Mouse (Mus musculus) midbrain, embryonic 11.5 days (tissue): ENCODE data around the gene Macf1. TPM values are rescaled to one million over a fixed set of nuclear protein-coding genes. Genes with fewer than 3 reads are reported as not detected.

ENCODE experiments used
- ATAC-seq: fragments of 200-750 bp; cut with Nextera tagmentation; 2 replicates; pipeline ENCODE4 v1.8.0; 2017; ENCODE audit warnings: moderate TSS enrichment, moderate library complexity; ENCODE audit not compliant: low FRiP score
- DNase-seq: peaks from one replicate; pipeline ENCODE4 v3.0.0; 2015; ENCODE audit warnings: low spot score; ENCODE audit errors: missing footprints
- H3K27ac ChIP-seq: fragments of 300-500 bp; sonication (generic); 2 replicates; pipeline ENCODE4 v1.5.1; 2014; ENCODE audit warnings: low read depth, low read length
- H3K27me3 ChIP-seq: fragments of 300-500 bp; sonication (generic); 2 replicates; pipeline ENCODE4 v1.6.1; 2014; ENCODE audit warnings: mild to moderate bottlenecking, low read length, moderate library complexity, mixed read lengths; ENCODE audit not compliant: control insufficient read depth, insufficient read depth
- H3K36me3 ChIP-seq: fragments of 300-500 bp; sonication (generic); 2 replicates; pipeline ENCODE4 v1.6.1; 2014; ENCODE audit warnings: mild to moderate bottlenecking, low read length, moderate library complexity, mixed read lengths; ENCODE audit not compliant: control insufficient read depth, insufficient read depth
- H3K4me1 ChIP-seq: fragments of 300-500 bp; sonication (generic); 2 replicates; pipeline ENCODE4 v1.6.1; 2014; ENCODE audit warnings: low read length; ENCODE audit not compliant: control insufficient read depth, insufficient read depth
- H3K4me2 ChIP-seq: fragments of 300-500 bp; sonication (generic); 2 replicates; pipeline ENCODE4 v1.6.1; 2014; ENCODE audit warnings: mild to moderate bottlenecking, moderate library complexity
- H3K4me3 ChIP-seq: fragments of 300-500 bp; sonication (generic); 2 replicates; pipeline ENCODE4 v1.5.1; 2014; ENCODE audit warnings: low read depth, low read length
- H3K9ac ChIP-seq: fragments of 300-500 bp; sonication (generic); 2 replicates; pipeline ENCODE4 v1.6.1; 2014; ENCODE audit warnings: low read length
- H3K9me3 ChIP-seq: fragments of 300-500 bp; sonication (generic); 2 replicates; pipeline ENCODE4 v1.6.1; 2016; ENCODE audit warnings: low read length; ENCODE audit not compliant: control insufficient read depth
- WGBS: fragments of 180-500 bp; shearing (Covaris S2); extraction: QIAGEN DNeasy Blood & Tissue Kit; methylation state at CpG from one replicate; pipeline ENCODE4 v1.1.7; 2014; 5-methylcytosine and 5-hydroxymethylcytosine counted together
- polyA plus RNA-seq: library from polyadenylated mRNA; unstranded; fragments of >200 nt; fragmentation: Nextera tagmentation; extraction: Ambion mirVana; gene quantifications from 2 replicates; pipeline ENCODE4 v1.2.1, GENCODE M21; 2014

Gene Macf1
- polyA plus RNA-seq, 1 experiment from 2014 or later = 74.6 TPM

DNA sequence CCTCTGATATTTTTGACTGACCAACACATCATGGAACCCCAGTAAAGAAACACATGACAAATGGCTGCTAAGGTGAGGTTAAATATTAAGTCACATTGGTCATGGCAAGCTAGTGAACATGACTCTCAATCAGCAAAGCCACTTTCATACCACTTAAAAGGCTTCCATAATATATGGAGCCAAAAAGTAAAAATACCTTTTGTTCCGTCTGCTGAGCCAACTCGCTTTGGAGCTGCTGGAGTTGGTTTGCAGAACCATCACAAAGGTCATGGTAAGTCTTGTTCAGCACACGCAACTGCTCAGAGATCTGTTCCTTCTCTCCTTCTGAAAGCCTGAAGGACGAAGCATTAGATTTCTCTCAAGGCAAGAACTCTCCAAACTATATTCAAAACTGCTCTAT is 204.2 kb downstream of the Macf1 start:
- Histone ChIP-seq H3K9me3 (no peaks in the 10 kb centered on the region), H3K27ac (no peak overlapping the region), H3K4me2 (no peak overlapping the region), H3K4me3 (no peak overlapping the region), H3K36me3 (peaks cover 9% of the 10 kb centered on the region), H3K9ac (no peak overlapping the region), H3K4me1 (no peaks in the 10 kb centered on the region), H3K27me3 (no peaks in the 10 kb centered on the region)
- no peak for DNase-seq
- ATAC-seq = no peak
- WGBS = 92% methylated on average over 4 of the region's 4 CpGs

DNA sequence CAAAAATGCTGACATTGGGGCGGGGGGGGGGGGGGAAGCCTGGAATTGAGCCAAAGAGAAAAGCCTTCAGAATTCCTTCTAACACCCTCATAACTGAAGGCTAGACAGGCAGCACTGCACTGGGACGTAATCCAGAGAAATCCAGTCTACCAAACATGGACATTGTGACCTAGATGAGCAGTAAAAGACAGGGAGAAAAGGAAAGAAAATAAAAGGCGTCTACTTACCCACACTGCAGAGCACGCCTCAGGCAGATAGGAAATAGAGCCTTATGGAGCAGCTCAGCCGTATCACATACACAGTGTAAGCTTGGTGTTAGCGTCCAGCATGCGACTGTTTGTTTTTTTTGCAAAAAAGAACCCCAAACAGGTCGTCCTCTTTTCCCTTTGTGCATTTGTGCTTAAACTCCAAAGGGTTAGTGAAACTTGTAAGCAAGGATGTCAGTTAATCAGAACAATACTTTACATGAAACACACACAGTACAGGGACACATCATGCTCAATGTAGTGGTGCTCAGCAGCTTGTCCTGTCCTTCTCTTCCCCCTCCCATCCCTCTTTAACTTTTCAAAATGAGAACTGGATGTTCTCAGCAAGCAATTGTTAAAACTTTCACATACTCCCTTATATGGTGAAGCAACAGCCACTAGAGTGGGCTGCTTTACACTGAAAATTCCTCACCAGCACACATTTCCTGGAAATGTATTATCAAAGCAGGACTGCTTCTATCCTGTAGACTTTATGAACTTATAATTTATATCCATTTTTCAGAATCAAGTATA is 205.3 kb downstream of the Macf1 start:
- Histone ChIP-seq H3K27ac (no peak overlapping the region), H3K36me3 (peaks cover 9% of the 10 kb centered on the region), H3K4me1 (no peaks in the 10 kb centered on the region), H3K4me3 (no peak overlapping the region), H3K27me3 (no peaks in the 10 kb centered on the region), H3K9ac (no peak overlapping the region), H3K4me2 (no peak overlapping the region), H3K9me3 (no peaks in the 10 kb centered on the region)
- 87% methylated on average over 8 of the region's 8 CpGs for WGBS
- no peak for ATAC-seq
- no peak for DNase-seq

DNA sequence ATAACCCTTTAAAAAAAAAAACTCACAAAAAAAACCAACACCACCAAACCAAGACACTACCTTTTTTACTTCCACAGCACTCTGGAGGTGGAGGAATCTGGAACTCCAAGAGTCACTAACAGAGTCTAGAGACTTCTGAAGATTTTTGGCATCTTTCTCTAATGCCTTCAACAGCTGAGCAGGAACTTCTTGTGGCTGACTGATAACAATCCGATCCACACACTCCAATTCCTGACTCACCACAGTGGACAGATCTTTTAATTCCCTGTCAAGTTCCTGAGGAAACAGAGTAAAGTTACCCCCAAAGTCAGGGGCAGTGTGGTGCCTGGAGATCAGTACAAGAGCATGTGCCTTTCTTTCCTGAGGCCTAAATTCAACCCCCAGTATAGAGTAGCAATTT is 218.4 kb downstream of the Macf1 start:
- no peaks in the 10 kb centered on the region for H3K4me1 ChIP-seq
- H3K36me3 ChIP-seq = 0 out of 2 replicates have a peak, but pooled peaks cover 2% of the 10 kb centered on the region
- 95% methylated on average over 1 of the region's 1 CpGs for WGBS

DNA sequence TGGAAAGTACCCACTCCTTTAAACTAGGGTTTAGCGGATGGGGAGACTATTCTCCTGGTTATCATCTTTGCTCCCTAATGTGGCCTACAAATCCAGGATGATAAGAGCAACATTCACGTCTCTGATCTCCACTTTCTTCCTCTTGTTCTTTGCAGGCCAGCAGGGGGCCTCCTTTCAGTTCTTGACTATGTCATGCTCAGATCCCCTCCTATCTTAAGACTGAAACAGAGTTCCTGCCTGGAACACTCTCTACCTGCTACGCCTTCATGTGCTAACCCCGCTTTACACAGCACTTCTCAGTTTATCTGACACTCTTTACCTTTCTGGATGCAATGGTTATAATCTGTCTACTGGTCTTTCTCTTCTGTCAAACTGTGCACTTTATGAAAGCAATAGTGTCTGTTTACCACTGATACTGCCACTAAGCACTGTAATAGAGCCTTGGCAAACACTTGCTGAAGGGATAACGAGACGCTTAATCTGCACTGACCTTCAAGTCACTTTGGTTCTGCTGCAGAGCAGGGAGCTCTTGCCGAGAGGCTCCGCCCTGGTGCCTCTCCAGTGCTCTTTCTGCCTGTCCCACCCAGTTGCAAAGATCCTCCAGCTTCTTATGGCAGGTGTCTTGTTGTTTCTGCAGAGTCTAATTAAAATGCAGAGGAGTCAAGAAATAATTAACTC is 223.4 kb downstream of the Macf1 start:
- WGBS = 81% methylated on average over 8 of the region's 8 CpGs
- ATAC-seq (no peak), DNase-seq (no peak)
- no peak overlapping the region for H3K4me3 ChIP-seq
- no peaks in the 10 kb centered on the region for H3K4me1 ChIP-seq
- H3K9me3 ChIP-seq = no peaks in the 10 kb centered on the region
- no peak overlapping the region for H3K4me2 ChIP-seq
- no peak overlapping the region for H3K27ac ChIP-seq
- no peak overlapping the region for H3K9ac ChIP-seq
- H3K36me3 ChIP-seq = peaks cover 14% of the 10 kb centered on the region; the same call in 1 of the 2 replicates
- H3K27me3 ChIP-seq = no peaks in the 10 kb centered on the region

More for the DNA sequence above, 218.4 kb downstream of the Macf1 start:
- H3K4me2 ChIP-seq = no peak overlapping the region
- no peak overlapping the region for H3K27ac ChIP-seq
- ATAC-seq (no peak), DNase-seq (no peak)
- H3K9ac ChIP-seq = no peak overlapping the region
- no peaks in the 10 kb centered on the region for H3K27me3 ChIP-seq
- H3K4me3 ChIP-seq = no peak overlapping the region
- no peaks in the 10 kb centered on the region for H3K9me3 ChIP-seq

DNA sequence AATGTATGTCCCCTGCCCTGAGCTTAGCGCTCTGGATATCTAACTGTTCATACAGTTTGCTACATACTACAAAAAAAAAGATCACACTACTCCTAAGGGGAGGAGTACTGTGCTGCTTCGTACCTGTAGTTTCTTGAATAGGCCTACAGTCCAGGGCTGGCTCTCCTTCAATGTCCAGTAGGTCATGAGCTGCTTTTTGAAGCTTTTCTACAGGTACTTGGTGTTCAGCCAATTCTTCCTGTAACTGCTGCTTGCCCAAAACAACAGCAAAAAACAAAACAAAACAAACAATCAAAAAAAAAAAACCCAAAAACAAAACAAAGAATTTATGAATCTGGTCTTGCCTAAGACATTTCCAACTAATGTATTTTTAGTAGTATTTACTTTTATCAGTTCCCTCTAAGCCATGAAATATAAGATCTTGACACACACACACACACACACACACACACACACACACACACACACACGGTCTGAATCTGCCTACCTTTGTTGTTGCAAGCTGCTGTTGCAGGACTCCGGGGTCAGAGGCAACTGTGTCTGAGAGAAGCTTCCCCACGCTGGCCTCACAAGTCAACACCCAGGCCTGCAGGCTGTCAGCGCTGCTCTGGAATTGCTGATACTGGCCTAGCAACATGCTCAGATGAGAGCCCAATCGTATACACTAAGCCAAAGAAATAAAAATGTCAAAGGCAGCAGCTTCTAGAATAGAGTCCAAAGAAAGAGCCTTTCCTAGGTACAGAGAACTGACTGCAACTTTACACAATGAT is 229.1 kb downstream of the Macf1 start:
- H3K4me3 ChIP-seq = no peak overlapping the region

DNA sequence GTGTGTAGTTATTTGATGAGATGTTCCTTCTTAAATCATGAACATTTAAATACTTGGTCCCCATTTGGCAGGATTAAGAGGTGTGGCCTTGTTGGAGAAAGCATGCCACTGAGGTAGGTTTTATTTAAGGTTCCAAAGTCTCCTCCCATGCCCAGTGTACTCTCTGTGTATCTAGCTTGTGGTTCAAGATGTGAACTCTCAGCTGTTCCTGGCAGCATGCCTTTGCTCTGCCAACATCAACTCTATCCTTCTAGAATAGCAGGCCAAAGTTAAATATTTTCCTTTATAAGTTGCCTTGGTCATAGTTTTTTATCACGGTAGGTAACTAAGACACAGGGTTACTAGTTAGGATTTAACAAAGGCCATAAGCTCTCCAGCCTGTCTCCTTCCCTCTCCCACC is 230.4 kb downstream of the Macf1 start:
- Histone ChIP-seq H3K36me3 (peaks cover 40% of the 10 kb centered on the region), H3K4me2 (no peak overlapping the region), H3K9ac (no peak overlapping the region), H3K4me1 (no peaks in the 10 kb centered on the region), H3K9me3 (no peaks in the 10 kb centered on the region), H3K27me3 (no peaks in the 10 kb centered on the region), H3K27ac (no peak overlapping the region), H3K4me3 (no peak overlapping the region)
- 95% methylated on average over 1 of the region's 1 CpGs for WGBS
- ATAC-seq = no peak
- DNase-seq = no peak

More for the DNA sequence above, 229.1 kb downstream of the Macf1 start:
- H3K9me3 ChIP-seq = no peaks in the 10 kb centered on the region
- no peak overlapping the region for H3K27ac ChIP-seq
- peaks cover 36% of the 10 kb centered on the region for H3K36me3 ChIP-seq
- no peaks in the 10 kb centered on the region for H3K4me1 ChIP-seq
- no peaks in the 10 kb centered on the region for H3K27me3 ChIP-seq
- DNase-seq = no peak
- 89% methylated on average over 7 of the region's 7 CpGs for WGBS
- H3K9ac ChIP-seq = no peak overlapping the region
- no peak overlapping the region for H3K4me2 ChIP-seq
- ATAC-seq = no peak

DNA sequence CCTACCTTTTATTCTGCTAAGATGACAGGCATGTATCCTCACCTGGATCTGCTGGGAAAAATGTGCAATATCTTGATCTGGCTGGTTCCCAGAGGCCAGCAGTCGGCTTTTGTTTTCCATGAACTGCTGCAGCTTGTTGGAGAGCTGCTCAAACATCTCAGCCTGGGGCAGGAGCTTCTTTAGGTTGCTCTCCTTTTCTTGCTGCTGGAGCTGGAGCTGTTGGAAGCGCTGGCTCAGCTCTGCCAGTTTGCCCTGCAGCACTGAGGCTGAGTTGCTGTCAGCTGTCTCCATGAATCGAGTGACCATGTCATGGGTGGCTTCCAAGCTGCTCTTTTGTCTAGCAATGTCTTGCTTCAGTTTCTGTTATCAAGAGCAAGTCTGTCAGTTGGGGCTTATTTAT is 232.2 kb downstream of the Macf1 start:
- DNase-seq (no peak), ATAC-seq (no peak)
- no peak overlapping the region for H3K4me2 ChIP-seq
- no peaks in the 10 kb centered on the region for H3K9me3 ChIP-seq
- H3K27ac ChIP-seq = no peak overlapping the region
- H3K36me3 ChIP-seq = peaks cover 38% of the 10 kb centered on the region
- H3K4me3 ChIP-seq = no peak overlapping the region
- WGBS = 87% methylated on average over 3 of the region's 3 CpGs
- no peak overlapping the region for H3K9ac ChIP-seq
- H3K27me3 ChIP-seq = no peaks in the 10 kb centered on the region
- no peaks in the 10 kb centered on the region for H3K4me1 ChIP-seq

DNA sequence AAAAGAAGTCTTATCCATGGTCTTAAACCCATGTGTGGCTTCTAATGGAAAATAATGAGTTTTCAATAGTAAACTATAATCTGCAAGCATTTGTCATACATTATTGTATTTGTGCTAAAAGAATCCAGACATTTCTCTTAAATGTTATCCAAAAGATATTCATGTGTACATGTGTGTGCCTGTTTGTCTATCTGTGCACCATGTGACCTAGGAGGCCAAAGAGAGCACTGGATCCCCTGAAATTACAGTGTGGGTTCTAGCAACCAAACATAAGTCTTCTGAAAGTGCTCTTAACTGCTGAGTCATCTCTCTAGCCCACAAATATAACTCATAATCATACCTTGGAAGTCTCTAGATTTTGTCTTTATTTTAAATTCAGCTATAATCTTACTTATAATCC is 234.9 kb downstream of the Macf1 start:
- no peak for ATAC-seq
- Histone ChIP-seq H3K36me3 (peaks cover 27% of the 10 kb centered on the region), H3K4me2 (no peak overlapping the region), H3K9ac (no peak overlapping the region), H3K4me3 (no peak overlapping the region), H3K4me1 (no peaks in the 10 kb centered on the region), H3K9me3 (no peaks in the 10 kb centered on the region), H3K27ac (no peak overlapping the region), H3K27me3 (no peaks in the 10 kb centered on the region)
- DNase-seq = no peak

DNA sequence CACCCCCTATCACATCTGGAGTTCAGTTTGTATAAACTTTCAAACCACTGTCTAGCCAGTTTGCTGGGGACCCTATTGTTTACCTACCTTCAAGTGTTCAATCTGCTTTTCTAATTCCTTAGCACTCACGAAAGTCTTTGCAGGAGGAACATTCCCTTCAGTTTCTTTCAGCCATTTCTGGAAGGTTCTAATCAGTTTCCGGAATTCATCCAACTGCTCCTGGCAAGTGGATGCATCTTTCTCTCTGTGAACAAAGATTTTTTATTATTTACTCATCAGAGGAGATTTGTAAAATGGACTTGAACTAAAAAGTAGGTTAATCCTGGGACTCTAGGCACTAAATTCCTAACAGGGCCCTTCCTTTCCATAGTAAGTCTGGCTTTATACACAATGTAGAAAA is 236.1 kb downstream of the Macf1 start:
- DNase-seq (no peak), ATAC-seq (no peak)
- WGBS = 92% methylated on average over 2 of the region's 2 CpGs
- Histone ChIP-seq H3K27ac (no peak overlapping the region), H3K27me3 (no peaks in the 10 kb centered on the region), H3K9ac (no peak overlapping the region), H3K4me3 (no peak overlapping the region), H3K36me3 (peaks cover 25% of the 10 kb centered on the region), H3K9me3 (no peaks in the 10 kb centered on the region), H3K4me2 (no peak overlapping the region), H3K4me1 (no peaks in the 10 kb centered on the region)
